Mouse (Mus musculus): ENCODE measurements around the gene Lrrfip1. TPM values are rescaled to one million over a fixed set of nuclear protein-coding genes. Genes with fewer than 3 reads are reported as not detected.

Lrrfip1 gene
- polyA plus RNA-seq, 1 experiment = 80.0 TPM

DNA sequence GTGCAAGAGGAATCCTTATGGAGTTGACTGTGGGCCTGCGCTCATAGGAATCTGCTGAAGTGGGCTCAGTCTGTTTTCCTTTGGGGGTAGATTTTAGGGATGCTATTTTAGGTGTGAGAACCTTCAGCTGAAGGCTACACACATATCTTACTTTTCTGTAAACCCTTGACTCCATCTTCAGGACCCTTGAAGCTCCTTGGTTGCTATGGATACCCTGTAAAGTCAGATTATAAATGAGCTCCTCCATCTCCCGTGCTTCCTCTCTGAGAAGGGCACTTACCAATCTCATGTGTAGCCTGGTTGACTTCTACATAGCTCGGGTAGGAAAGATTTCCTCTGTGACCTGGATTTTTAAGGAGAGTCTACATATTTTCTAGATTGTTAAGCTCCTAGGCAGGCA is 46.1 kb downstream of the Lrrfip1 start:
- no peak for TF ChIP-seq POLR2A (IDR thresholded peaks at IDR 0.05; ENCODE audit: extremely low read depth, insufficient read depth, low read length)
- no peak for TF ChIP-seq CTCF (IDR thresholded peaks at IDR 0.05; ENCODE audit: extremely low read depth, insufficient read depth, low read length)
- Histone ChIP-seq H3K4me3 (ENCODE audit: insufficient read depth, low read length) (no peak overlapping the region), H3K4me1 (ENCODE audit: control insufficient read depth, insufficient read depth, low read length) (no peaks in the 10 kb centered on the region), H3K27ac (ENCODE audit: insufficient read depth, low read length) (no peak overlapping the region)

GRCm38 (mm10) chr1:91046237-91046636 is 47.7 kb downstream of the Lrrfip1 start:
- H3K4me3 ChIP-seq (ENCODE audit: insufficient read depth, low read length) = no peak overlapping the region
- H3K4me1 ChIP-seq (ENCODE audit: control insufficient read depth, insufficient read depth, low read length) = peaks cover 1% of the 10 kb centered on the region; the same call in 1 of the 2 replicates
- no peak overlapping the region for H3K27ac ChIP-seq (ENCODE audit: insufficient read depth, low read length)
- TF ChIP-seq POLR2A (IDR thresholded peaks at IDR 0.05; ENCODE audit: extremely low read depth, insufficient read depth, low read length) (no peak), CTCF (IDR thresholded peaks at IDR 0.05; ENCODE audit: extremely low read depth, insufficient read depth, low read length) (no peak)

- TF ChIP-seq CTCF (IDR thresholded peaks at IDR 0.05; ENCODE audit: extremely low read depth, insufficient read depth, low read length) = no peak
- no peak for TF ChIP-seq POLR2A (IDR thresholded peaks at IDR 0.05; ENCODE audit: extremely low read depth, insufficient read depth, low read length)
- no peak overlapping the region for H3K27ac ChIP-seq (ENCODE audit: insufficient read depth, low read length)
- no peak overlapping the region for H3K4me3 ChIP-seq (ENCODE audit: insufficient read depth, low read length)
- H3K4me1 ChIP-seq (ENCODE audit: control insufficient read depth, insufficient read depth, low read length) = peaks cover 7% of the 10 kb centered on the region
Observed at GRCm38 (mm10) chr1:91049296-91049695, 50.8 kb downstream of the Lrrfip1 start.

GRCm38 (mm10) chr1:91051461-91052094 is 53.0 kb downstream of the Lrrfip1 start:
- Histone ChIP-seq H3K27ac (ENCODE audit: insufficient read depth, low read length) (no peak overlapping the region), H3K4me1 (ENCODE audit: control insufficient read depth, insufficient read depth, low read length) (peaks cover 9% of the 10 kb centered on the region), H3K4me3 (ENCODE audit: insufficient read depth, low read length) (no peak overlapping the region)
- TF ChIP-seq POLR2A (IDR thresholded peaks at IDR 0.05; ENCODE audit: extremely low read depth, insufficient read depth, low read length) = no peak
- TF ChIP-seq CTCF (IDR thresholded peaks at IDR 0.05; ENCODE audit: extremely low read depth, insufficient read depth, low read length) = no peak

GRCm38 (mm10) chr1:91052747-91053181 is 54.2 kb downstream of the Lrrfip1 start:
- Histone ChIP-seq H3K27ac (ENCODE audit: insufficient read depth, low read length) (no peak overlapping the region), H3K4me3 (ENCODE audit: insufficient read depth, low read length) (peak overlapping the region; percentile 45), H3K4me1 (ENCODE audit: control insufficient read depth, insufficient read depth, low read length) (peaks cover 12% of the 10 kb centered on the region)
- no peak for TF ChIP-seq POLR2A (IDR thresholded peaks at IDR 0.05; ENCODE audit: extremely low read depth, insufficient read depth, low read length)
- no peak for TF ChIP-seq CTCF (IDR thresholded peaks at IDR 0.05; ENCODE audit: extremely low read depth, insufficient read depth, low read length)

- peaks cover 14% of the 10 kb centered on the region for H3K4me1 ChIP-seq (ENCODE audit: control insufficient read depth, insufficient read depth, low read length)
- H3K4me3 ChIP-seq (ENCODE audit: insufficient read depth, low read length) = peak overlapping the region; percentile 45
- peak overlapping the region; percentile 32 for H3K27ac ChIP-seq (ENCODE audit: insufficient read depth, low read length)
- TF ChIP-seq CTCF (IDR thresholded peaks at IDR 0.05; ENCODE audit: extremely low read depth, insufficient read depth, low read length) (no peak), POLR2A (IDR thresholded peaks at IDR 0.05; ENCODE audit: extremely low read depth, insufficient read depth, low read length) (no peak)
Observed at GRCm38 (mm10) chr1:91053218-91054073, 54.9 kb downstream of the Lrrfip1 start.

DNA sequence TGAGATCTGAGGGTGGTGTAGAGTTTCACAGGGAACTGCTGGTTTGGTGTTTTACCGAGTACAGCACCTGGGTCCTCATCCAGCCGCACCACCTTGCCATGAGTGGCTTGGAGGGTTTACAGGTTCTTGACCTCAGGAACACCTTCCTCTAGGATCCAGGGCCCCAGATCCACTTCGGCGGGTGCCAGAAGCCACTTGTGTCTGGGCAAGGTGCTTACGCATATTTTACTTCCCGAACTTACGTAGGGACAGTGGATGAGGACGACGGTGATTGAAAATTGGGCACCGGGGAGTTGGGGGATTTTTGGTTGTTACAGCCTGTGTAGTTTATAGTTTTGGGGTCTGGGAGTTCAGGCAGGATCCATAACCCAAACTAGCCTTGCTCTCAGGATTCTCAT is 55.5 kb downstream of the Lrrfip1 start:
- TF ChIP-seq POLR2A (IDR thresholded peaks at IDR 0.05; ENCODE audit: extremely low read depth, insufficient read depth, low read length) = no peak
- no peak for TF ChIP-seq CTCF (IDR thresholded peaks at IDR 0.05; ENCODE audit: extremely low read depth, insufficient read depth, low read length)
- Histone ChIP-seq H3K4me3 (ENCODE audit: insufficient read depth, low read length) (peak overlapping the region; percentile 45), H3K4me1 (ENCODE audit: control insufficient read depth, insufficient read depth, low read length) (peaks cover 14% of the 10 kb centered on the region), H3K27ac (ENCODE audit: insufficient read depth, low read length) (no peak overlapping the region)

DNA sequence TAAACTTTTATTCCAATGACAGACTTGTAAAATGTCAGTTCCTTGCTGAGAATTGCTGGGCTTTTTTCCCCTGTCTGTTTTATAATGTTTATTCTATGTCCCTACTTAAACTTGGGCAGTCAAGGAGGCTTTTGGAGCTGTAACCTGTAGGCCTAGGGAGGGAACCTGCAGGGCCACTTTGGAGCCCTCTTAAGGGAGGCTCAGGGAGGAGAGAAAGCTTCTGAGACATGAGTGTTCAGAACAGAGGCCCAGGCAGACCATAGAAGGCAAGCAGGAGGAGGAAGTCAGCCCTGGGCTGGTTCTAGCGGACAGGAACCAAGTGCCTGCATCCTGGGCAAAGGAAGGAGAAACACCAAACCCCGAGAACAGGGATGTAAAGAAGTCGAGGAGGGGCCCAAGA is 56.3 kb downstream of the Lrrfip1 start:
- Histone ChIP-seq H3K4me3 (ENCODE audit: insufficient read depth, low read length) (no peak overlapping the region), H3K4me1 (ENCODE audit: control insufficient read depth, insufficient read depth, low read length) (peaks cover 16% of the 10 kb centered on the region), H3K27ac (ENCODE audit: insufficient read depth, low read length) (no peak overlapping the region)
- TF ChIP-seq CTCF (IDR thresholded peaks at IDR 0.05; ENCODE audit: extremely low read depth, insufficient read depth, low read length) (no peak), POLR2A (IDR thresholded peaks at IDR 0.05; ENCODE audit: extremely low read depth, insufficient read depth, low read length) (no peak)

- Histone ChIP-seq H3K4me3 (ENCODE audit: insufficient read depth, low read length) (no peak overlapping the region), H3K4me1 (ENCODE audit: control insufficient read depth, insufficient read depth, low read length) (peaks cover 20% of the 10 kb centered on the region), H3K27ac (ENCODE audit: insufficient read depth, low read length) (no peak overlapping the region)
- TF ChIP-seq POLR2A (IDR thresholded peaks at IDR 0.05; ENCODE audit: extremely low read depth, insufficient read depth, low read length) (no peak), CTCF (IDR thresholded peaks at IDR 0.05; ENCODE audit: extremely low read depth, insufficient read depth, low read length) (no peak)
Observed at GRCm38 (mm10) chr1:91055744-91056143, 57.2 kb downstream of the Lrrfip1 start.
